ENCODE assay signal across 18 mouse cellular contexts in genomic region chr17:10473826-10474384, GRCm38 (mm10).
DNase-seq lines count a peak whose midpoint lies in the region; ATAC-seq and TF ChIP-seq lines count a peak whose summit lies in the region.
"Had no signal": no experiment of that assay in that cellular context is flagged by ENCODE, and none has a peak within 500 bp of the region (broad histone marks: within the 10 kb centered on the region; RNA-seq: fewer than 3 reads in every experiment).

No protein-coding gene starts in this region.

- no peak overlapping the region for H3K27ac ChIP-seq in stomach, embryonic 15.5 days
- H3K27ac ChIP-seq in stomach, postnatal 0 days (replicated peaks): no peak overlapping the region
- peak overlapping the region; percentile 96 for H3K27ac ChIP-seq in heart, embryonic 12.5 days (ENCODE audit: poor library complexity, severe bottlenecking)
- no peak overlapping the region for H3K27ac ChIP-seq in kidney, embryonic 16.5 days (ENCODE audit: low read length)
- H3K27ac ChIP-seq: forebrain, embryonic 12.5 days; neural tube, embryonic 13.5 days had no signal

- no peak overlapping the region for H3K4me3 ChIP-seq in stomach, embryonic 15.5 days (replicated peaks)
- H3K4me3 ChIP-seq in stomach, postnatal 0 days (ENCODE audit: low read depth, low read length): no peak overlapping the region
- no peak overlapping the region for H3K4me3 ChIP-seq in heart, embryonic 12.5 days
- H3K4me3 ChIP-seq in kidney, embryonic 16.5 days (ENCODE audit: low read length): no peak overlapping the region
- H3K4me3 ChIP-seq: forebrain, embryonic 12.5 days; neural tube, embryonic 13.5 days had no signal

- intact Hi-C loops in heart, postnatal 14 days (cut with DNase I): loop anchor here (5.0 kb wide), 2 partner anchors 62 to 152 kb away; no protein-coding TSS in a partner anchor

- TF ChIP-seq CTCF in stomach, postnatal 0 days (IDR thresholded peaks at IDR 0.05; ENCODE audit: low read depth): no peak

- H3K9me3 ChIP-seq in stomach, embryonic 15.5 days: no peaks in the 10 kb centered on the region
- no peaks in the 10 kb centered on the region for H3K9me3 ChIP-seq in stomach, postnatal 0 days (ENCODE audit: control insufficient read depth, low read length)
- H3K9me3 ChIP-seq in heart, embryonic 12.5 days (replicated peaks): peaks cover 3% of the 10 kb centered on the region; the same call in 1 of the 2 replicates
- H3K9me3 ChIP-seq in kidney, embryonic 16.5 days (ENCODE audit: low read length): no peaks in the 10 kb centered on the region
- H3K9me3 ChIP-seq: forebrain, embryonic 12.5 days; G1E; neural tube, embryonic 13.5 days had no signal

- no peaks in the 10 kb centered on the region for H3K4me1 ChIP-seq in stomach, embryonic 15.5 days
- H3K4me1 ChIP-seq in stomach, postnatal 0 days (replicated peaks; ENCODE audit: control insufficient read depth, insufficient read depth): no peaks in the 10 kb centered on the region
- peaks cover 52% of the 10 kb centered on the region for H3K4me1 ChIP-seq in heart, embryonic 12.5 days (replicated peaks)
- peaks cover 4% of the 10 kb centered on the region; the same call in 1 of the 2 replicates for H3K4me1 ChIP-seq in kidney, embryonic 16.5 days (ENCODE audit: insufficient read depth, low read length)

- no peak overlapping the region for H3K4me2 ChIP-seq in stomach, embryonic 15.5 days
- no peak overlapping the region for H3K4me2 ChIP-seq in stomach, postnatal 0 days (replicated peaks; ENCODE audit: low read depth)
- 0 out of 2 replicates have a peak overlapping the region, but pooled peaks have one; percentile 27 for H3K4me2 ChIP-seq in heart, embryonic 12.5 days
- no peak overlapping the region for H3K4me2 ChIP-seq in kidney, embryonic 16.5 days (replicated peaks; ENCODE audit: low read depth, low read length)
- H3K4me2 ChIP-seq: forebrain, embryonic 12.5 days; neural tube, embryonic 13.5 days had no signal

- no peaks in the 10 kb centered on the region for H3K36me3 ChIP-seq in stomach, embryonic 15.5 days
- no peaks in the 10 kb centered on the region for H3K36me3 ChIP-seq in stomach, postnatal 0 days (ENCODE audit: control insufficient read depth, insufficient read depth, low read length)
- no peaks in the 10 kb centered on the region for H3K36me3 ChIP-seq in heart, embryonic 12.5 days
- H3K36me3 ChIP-seq in kidney, embryonic 16.5 days (ENCODE audit: insufficient read depth, low read length): no peaks in the 10 kb centered on the region
- H3K36me3 ChIP-seq: forebrain, embryonic 12.5 days; G1E; neural tube, embryonic 13.5 days had no signal

- 12% methylated on average over 7 of the region's 7 CpGs for WGBS in stomach, embryonic 15.5 days
- 13% methylated on average over 7 of the region's 7 CpGs for WGBS in stomach, postnatal 0 days
- WGBS in heart, embryonic 12.5 days: 12% methylated on average over 7 of the region's 7 CpGs
- WGBS in kidney, embryonic 16.5 days: 39% methylated on average over 7 of the region's 7 CpGs

- peak; percentile 77; the same call in 1 of the 2 replicates for ATAC-seq in stomach, embryonic 15.5 days (ENCODE audit: insufficient read depth, low FRiP score, low read depth)
- no peak for ATAC-seq in stomach, postnatal 0 days (ENCODE audit: low FRiP score, low TSS enrichment)
- ATAC-seq in heart, embryonic 12.5 days (ENCODE audit: insufficient number of reproducible peaks, low FRiP score): peak; percentile 88
- ATAC-seq in kidney, embryonic 16.5 days (ENCODE audit: low FRiP score, low TSS enrichment): no peak
- ATAC-seq: hindbrain, embryonic 16.5 days had no signal

- no peak for TF ChIP-seq EP300 in stomach, postnatal 0 days (optimal IDR thresholded peaks at IDR 0.05)

- DNase-seq in stomach, postnatal 0 days (ENCODE audit: low spot score): no peak
- peak; percentile 32 to 47 for DNase-seq in heart, postnatal 14 days
- no peak for DNase-seq in thymus, postnatal 25 days
- no peak for DNase-seq in cerebellum, adult 9-10 months
- DNase-seq: cerebellum, postnatal 25 days; kidney, adult 9 months; kidney, postnatal 4 days; liver; lung, adult 18-20 months; lung, postnatal 36 days; right cerebral cortex, postnatal 14 days had no signal

- no peaks in the 10 kb centered on the region for H3K27me3 ChIP-seq in stomach, embryonic 15.5 days (replicated peaks)
- H3K27me3 ChIP-seq in stomach, postnatal 0 days (ENCODE audit: control insufficient read depth, insufficient read depth, low read length): no peaks in the 10 kb centered on the region
- no peaks in the 10 kb centered on the region for H3K27me3 ChIP-seq in heart, embryonic 12.5 days (replicated peaks)
- no peaks in the 10 kb centered on the region for H3K27me3 ChIP-seq in kidney, embryonic 16.5 days (ENCODE audit: insufficient read depth, low read length)
- H3K27me3 ChIP-seq: forebrain, embryonic 12.5 days; neural tube, embryonic 13.5 days had no signal

- no peak overlapping the region for H3K9ac ChIP-seq in stomach, embryonic 15.5 days
- H3K9ac ChIP-seq in stomach, postnatal 0 days (ENCODE audit: low read length): no peak overlapping the region
- H3K9ac ChIP-seq in heart, embryonic 12.5 days: no peak overlapping the region
- no peak overlapping the region for H3K9ac ChIP-seq in kidney, embryonic 16.5 days (replicated peaks; ENCODE audit: low read length)
- H3K9ac ChIP-seq: forebrain, embryonic 12.5 days; neural tube, embryonic 13.5 days had no signal

Comparison
In these comparisons a context has a peak if more than half of its experiments do, and no peak if none do; other contexts are left out.
1. ATAC-seq: peak in stomach, embryonic 15.5 days (single experiment) and heart, embryonic 12.5 days (single experiment); none in stomach, postnatal 0 days (single experiment) and kidney, embryonic 16.5 days (single experiment).
2. DNase-seq: peak in heart, postnatal 14 days (2 of 2); none in stomach, postnatal 0 days (single experiment), thymus, postnatal 25 days (single experiment) and cerebellum, adult 9-10 months (single experiment).